Mouse (Mus musculus): Measurements from ENCODE around the gene Cog7. TPM values are rescaled to one million over a fixed set of nuclear protein-coding genes. Genes with fewer than 3 reads are reported as not detected.
A peak's percentile ranks its signal among the peaks of the same experiment; 100 is the strongest.

Cog7 gene
- polyA plus RNA-seq, 1 experiment from 2014 or later, result 21.8 TPM

GRCm38 (mm10) chr7:121931246-121931645, 50.3 kb downstream of the Cog7 start:
- Histone ChIP-seq H3K9me3 (no peaks in the 10 kb centered on the region), H3K4me3 (no peak overlapping the region), H3K4me2 (replicated peaks) (no peak overlapping the region), H3K27ac (no peak overlapping the region), H3K4me1 (no peaks in the 10 kb centered on the region), H3K9ac (no peak overlapping the region), H3K27me3 (replicated peaks) (no peaks in the 10 kb centered on the region), H3K36me3 (peaks cover 27% of the 10 kb centered on the region)
- 57% methylated on average over 7 of the region's 7 CpGs for WGBS
- ATAC-seq (ENCODE audit: low FRiP score, low read depth), result no peak

GRCm38 (mm10) chr7:121927882-121928281, 53.6 kb downstream of the Cog7 start:
- Histone ChIP-seq H3K36me3 (peaks cover 37% of the 10 kb centered on the region), H3K9ac (no peak overlapping the region), H3K9me3 (no peaks in the 10 kb centered on the region), H3K27ac (no peak overlapping the region), H3K4me2 (replicated peaks) (no peak overlapping the region), H3K4me1 (no peaks in the 10 kb centered on the region), H3K4me3 (no peak overlapping the region), H3K27me3 (replicated peaks) (no peaks in the 10 kb centered on the region)
- ATAC-seq (ENCODE audit: low FRiP score, low read depth), result no peak
- 92% methylated on average over 2 of the region's 2 CpGs for WGBS

GRCm38 (mm10) chr7:121924361-121924760, 57.1 kb downstream of the Cog7 start:
- Histone ChIP-seq H3K36me3 (peaks cover 31% of the 10 kb centered on the region), H3K27ac (no peak overlapping the region), H3K9ac (no peak overlapping the region), H3K4me1 (no peaks in the 10 kb centered on the region), H3K4me2 (replicated peaks) (no peak overlapping the region), H3K27me3 (replicated peaks) (no peaks in the 10 kb centered on the region), H3K9me3 (no peaks in the 10 kb centered on the region), H3K4me3 (no peak overlapping the region)
- no peak for ATAC-seq (ENCODE audit: low FRiP score, low read depth)
- 96% methylated on average over 7 of the region's 7 CpGs for WGBS

- Histone ChIP-seq H3K36me3 (no peaks in the 10 kb centered on the region), H3K4me1 (no peaks in the 10 kb centered on the region), H3K9ac (no peak overlapping the region), H3K9me3 (no peaks in the 10 kb centered on the region), H3K4me3 (no peak overlapping the region), H3K27me3 (replicated peaks) (no peaks in the 10 kb centered on the region), H3K4me2 (replicated peaks) (no peak overlapping the region), H3K27ac (no peak overlapping the region)
- no peak for ATAC-seq (ENCODE audit: low FRiP score, low read depth)
- WGBS, result 82% methylated on average over 6 of the region's 6 CpGs
Measured at GRCm38 (mm10) chr7:121913944-121914343, 67.6 kb downstream of the Cog7 start.

GRCm38 (mm10) chr7:121912250-121912649, 69.3 kb downstream of the Cog7 start:
- H3K4me3 ChIP-seq, result no peak overlapping the region
- no peaks in the 10 kb centered on the region for H3K9me3 ChIP-seq
- no peaks in the 10 kb centered on the region for H3K36me3 ChIP-seq
- 78% methylated on average over 8 of the region's 8 CpGs for WGBS
- H3K4me2 ChIP-seq (replicated peaks), result no peak overlapping the region
- H3K4me1 ChIP-seq, result no peaks in the 10 kb centered on the region
- ATAC-seq (ENCODE audit: low FRiP score, low read depth), result no peak
- no peak overlapping the region for H3K9ac ChIP-seq
- H3K27me3 ChIP-seq (replicated peaks), result no peaks in the 10 kb centered on the region
- H3K27ac ChIP-seq, result no peak overlapping the region

GRCm38 (mm10) chr7:121906879-121907278, 74.6 kb downstream of the Cog7 start:
- no peak for ATAC-seq (ENCODE audit: low FRiP score, low read depth)
- H3K4me2 ChIP-seq (replicated peaks), result no peak overlapping the region
- H3K27ac ChIP-seq, result no peak overlapping the region
- no peaks in the 10 kb centered on the region for H3K27me3 ChIP-seq (replicated peaks)
- H3K4me1 ChIP-seq, result no peaks in the 10 kb centered on the region
- H3K9me3 ChIP-seq, result 0 out of 2 replicates have a peak, but pooled peaks cover 3% of the 10 kb centered on the region
- no peak overlapping the region for H3K4me3 ChIP-seq
- 80% methylated on average over 4 of the region's 4 CpGs for WGBS
- no peaks in the 10 kb centered on the region for H3K36me3 ChIP-seq
- H3K9ac ChIP-seq, result no peak overlapping the region

- no peak overlapping the region for H3K4me3 ChIP-seq
- H3K9ac ChIP-seq, result no peak overlapping the region
- H3K4me1 ChIP-seq, result no peaks in the 10 kb centered on the region
- H3K4me2 ChIP-seq (replicated peaks), result no peak overlapping the region
- H3K9me3 ChIP-seq, result 0 out of 2 replicates have a peak, but pooled peaks cover 3% of the 10 kb centered on the region
- H3K27me3 ChIP-seq (replicated peaks), result no peaks in the 10 kb centered on the region
- no peak for ATAC-seq (ENCODE audit: low FRiP score, low read depth)
- no peak overlapping the region for H3K27ac ChIP-seq
- WGBS, result 87% methylated on average over 8 of the region's 8 CpGs
- H3K36me3 ChIP-seq, result no peaks in the 10 kb centered on the region
Measured at GRCm38 (mm10) chr7:121902757-121903411, 78.6 kb downstream of the Cog7 start.

- 0 out of 2 replicates have a peak, but pooled peaks have one; percentile 27 for ATAC-seq (ENCODE audit: low FRiP score, low read depth)
- WGBS, result 13% methylated on average over 7 of the region's 7 CpGs
- Histone ChIP-seq H3K27me3 (replicated peaks) (no peaks in the 10 kb centered on the region), H3K27ac (no peak overlapping the region), H3K36me3 (no peaks in the 10 kb centered on the region), H3K4me2 (replicated peaks) (peak overlapping the region; percentile 44), H3K9me3 (0 out of 2 replicates have a peak, but pooled peaks cover 3% of the 10 kb centered on the region), H3K9ac (no peak overlapping the region), H3K4me3 (no peak overlapping the region), H3K4me1 (no peaks in the 10 kb centered on the region)
Measured at GRCm38 (mm10) chr7:121899940-121900339, 81.6 kb downstream of the Cog7 start.

GRCm38 (mm10) chr7:121899311-121899710, 82.2 kb downstream of the Cog7 start:
- Histone ChIP-seq H3K9ac (no peak overlapping the region), H3K9me3 (0 out of 2 replicates have a peak, but pooled peaks cover 2% of the 10 kb centered on the region), H3K27me3 (replicated peaks) (no peaks in the 10 kb centered on the region), H3K36me3 (no peaks in the 10 kb centered on the region), H3K4me2 (replicated peaks) (peak overlapping the region; percentile 44), H3K27ac (no peak overlapping the region), H3K4me1 (no peaks in the 10 kb centered on the region), H3K4me3 (no peak overlapping the region)
- ATAC-seq (ENCODE audit: low FRiP score, low read depth), result 0 out of 2 replicates have a peak, but pooled peaks have one; percentile 35
- WGBS, result 7% methylated on average over 14 of the region's 14 CpGs

- H3K9ac ChIP-seq, result no peak overlapping the region
- H3K4me3 ChIP-seq, result no peak overlapping the region
- H3K27ac ChIP-seq, result no peak overlapping the region
- 40% methylated on average over 6 of the region's 6 CpGs for WGBS
- no peak overlapping the region for H3K4me2 ChIP-seq (replicated peaks)
- no peaks in the 10 kb centered on the region for H3K9me3 ChIP-seq
- no peak for ATAC-seq (ENCODE audit: low FRiP score, low read depth)
- no peaks in the 10 kb centered on the region for H3K27me3 ChIP-seq (replicated peaks)
- no peaks in the 10 kb centered on the region for H3K4me1 ChIP-seq
- no peaks in the 10 kb centered on the region for H3K36me3 ChIP-seq
Measured at GRCm38 (mm10) chr7:121896689-121897088, 84.8 kb downstream of the Cog7 start.

GRCm38 (mm10) chr7:121890636-121891360, 90.7 kb downstream of the Cog7 start:
- no peak for ATAC-seq (ENCODE audit: low FRiP score, low read depth)
- Histone ChIP-seq H3K9ac (no peak overlapping the region), H3K4me3 (no peak overlapping the region), H3K36me3 (no peaks in the 10 kb centered on the region), H3K27ac (no peak overlapping the region), H3K4me2 (replicated peaks) (no peak overlapping the region), H3K9me3 (no peaks in the 10 kb centered on the region), H3K27me3 (replicated peaks) (no peaks in the 10 kb centered on the region), H3K4me1 (no peaks in the 10 kb centered on the region)
- WGBS, result 94% methylated on average over 13 of the region's 13 CpGs

GRCm38 (mm10) chr7:121880246-121880645, 101.3 kb downstream of the Cog7 start:
- Histone ChIP-seq H3K27ac (no peak overlapping the region), H3K9ac (no peak overlapping the region), H3K4me1 (no peaks in the 10 kb centered on the region), H3K9me3 (no peaks in the 10 kb centered on the region), H3K4me2 (replicated peaks) (no peak overlapping the region), H3K36me3 (no peaks in the 10 kb centered on the region), H3K27me3 (replicated peaks) (no peaks in the 10 kb centered on the region), H3K4me3 (no peak overlapping the region)
- 89% methylated on average over 4 of the region's 4 CpGs for WGBS
- no peak for ATAC-seq (ENCODE audit: low FRiP score, low read depth)
